In the genomic region with DNA sequence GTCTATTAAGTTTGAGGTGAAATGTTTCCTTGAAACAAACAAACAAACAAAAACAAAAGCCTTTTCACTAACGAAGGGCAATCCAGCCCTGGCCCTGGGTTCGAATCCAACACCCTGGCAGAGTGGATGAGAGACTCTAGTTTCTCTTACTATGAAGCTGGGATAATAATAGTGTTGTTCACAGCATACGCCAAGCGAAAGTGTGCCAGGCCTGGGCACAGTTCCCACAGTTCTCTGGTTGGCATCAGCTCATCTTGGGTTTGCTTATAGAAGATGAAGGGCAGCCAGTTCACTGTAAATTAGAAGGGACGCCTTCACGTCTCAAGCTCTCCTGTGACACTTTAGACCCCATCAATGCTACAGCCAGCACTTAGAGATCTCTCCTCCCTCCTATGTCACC, we compare ENCODE assay signal across 11 mouse cellular contexts. TPM values are rescaled to one million over a fixed set of nuclear protein-coding genes. Genes with fewer than 3 reads are reported as not detected.
DNase-seq lines count a peak whose midpoint lies in the region; ATAC-seq and TF ChIP-seq lines count a peak whose summit lies in the region.
"Had no signal": no experiment of that assay in that cellular context is flagged by ENCODE, and none has a peak within 500 bp of the region (broad histone marks: within the 10 kb centered on the region; RNA-seq: fewer than 3 reads in every experiment).

No protein-coding gene starts in this region.

- intact Hi-C loops in gastrocnemius, adult 2 months (cut with DNase I), result loop anchor here (5.0 kb wide), 1 partner anchor 281 kb away; no protein-coding TSS in a partner anchor

- no peak for TF ChIP-seq CTCF in gastrocnemius, adult 2 months (IDR thresholded peaks at IDR 0.05)

- H3K4me3 ChIP-seq in gastrocnemius, adult 2 months, result no peak overlapping the region
- H3K4me3 ChIP-seq: intestine, embryonic 15.5 days had no signal

- ATAC-seq in activated CD4-positive, CD25-positive, alpha-beta regulatory T cell, adult 4 months, result no peak
- ATAC-seq: intestine, embryonic 15.5 days had no signal

- DNase-seq in gastrocnemius, adult 2 months, result peak; percentile 64
- no peak for DNase-seq in gastrocnemius, postnatal 10 days
- DNase-seq in adipocyte (ENCODE audit: low spot score), result peak; percentile 71
- peak; percentile 44 to 78 for DNase-seq in cerebellum, postnatal 4 days (ENCODE audit: low spot score in 2 of 2)
- peak; percentile 30 for DNase-seq in left cerebral cortex, adult 11 months (ENCODE audit: low spot score)
- no peak for DNase-seq in T-cell, adult 2 months (ENCODE audit: low spot score)
- no peak for DNase-seq in kidney, postnatal 10 days
- DNase-seq: adrenal gland, adult 2 months; lung, embryonic 14.5 days had no signal

- no peak overlapping the region for H3K27ac ChIP-seq in gastrocnemius, adult 2 months
- H3K27ac ChIP-seq: intestine, embryonic 15.5 days had no signal

RNA-seq across cellular contexts. Expression of gene Zfp664, which starts 39.2 kb away (rescaled TPM):
- total RNA-seq in gastrocnemius, adult 2 months (2021), result 10 to 100 TPM; 17.0 to 21.8 TPM
- total RNA-seq in gastrocnemius, postnatal 10 days (2021), result 10 to 100 TPM; 24.7 to 26.4 TPM
- polyA plus RNA-seq in activated CD4-positive, CD25-positive, alpha-beta regulatory T cell, adult 4 months (2017; shearing (Covaris generic)), result 10 to 100 TPM in 1 of 2 experiments, 1 to 10 TPM in 1; 8.1 to 11.3 TPM

RNA-seq across cellular contexts. Expression of gene Ccdc92, which starts 39.5 kb away (rescaled TPM):
- under 1 TPM; 0.45 to 0.64 TPM for total RNA-seq in gastrocnemius, adult 2 months (2021)
- total RNA-seq in gastrocnemius, postnatal 10 days (2021), result under 1 TPM; 0.61 TPM
- polyA plus RNA-seq in activated CD4-positive, CD25-positive, alpha-beta regulatory T cell, adult 4 months (2017; shearing (Covaris generic)), result 1 to 10 TPM; 5.3 to 6.3 TPM

Comparison
In these comparisons a context has a peak if more than half of its experiments do, and no peak if none do; other contexts are left out.
1. DNase-seq: peak in gastrocnemius, adult 2 months (single experiment), adipocyte (single experiment), cerebellum, postnatal 4 days (2 of 2) and left cerebral cortex, adult 11 months (single experiment); none in gastrocnemius, postnatal 10 days (single experiment), T-cell, adult 2 months (single experiment) and kidney, postnatal 10 days (single experiment).